Mouse (Mus musculus): ENCODE measurements around the gene Ndufab1.

- no peak for TF ChIP-seq CTCF (conservative IDR thresholded peaks at IDR 0.05 in 1 of 2, IDR thresholded peaks at IDR 0.05 in 1 of 2; ENCODE audit: low read depth in 2 of 2, low read length in 2 of 2)
- TF ChIP-seq POLR2A (IDR thresholded peaks at IDR 0.05; ENCODE audit: low read depth, low read length), result no peak
- no peak for TF ChIP-seq KAT2A (IDR thresholded peaks at IDR 0.05; ENCODE audit: insufficient replicate concordance, low read length)
- TF ChIP-seq RCOR1 (conservative IDR thresholded peaks at IDR 0.05; ENCODE audit: low read depth, low read length), result no peak
- no peak for TF ChIP-seq NELFE (IDR thresholded peaks at IDR 0.05; ENCODE audit: low read depth, low read length)
- TF ChIP-seq MYC (IDR thresholded peaks at IDR 0.05; ENCODE audit: low read depth, low read length), result no peak
- no peak for TF ChIP-seq JUND (conservative IDR thresholded peaks at IDR 0.05; ENCODE audit: low read depth, low read length)
Measured at GRCm38 (mm10) chr7:122074374-122074773, 27.3 kb downstream of the Ndufab1 start.
